Mouse (Mus musculus) heart, postnatal 14 days (tissue): ENCODE measurements at regions not wholly inside any gene's neighbourhood (a gene's known extent, or its start where the extent isn't known, plus 50 kb on each side); places are given as distances from the start of the nearest gene placed in this dataset.

Experiments used
- DNase-seq, 2 experiments: peaks; one replicate each; pipeline ENCODE4 v3.0.0; 2021 to 2022
- intact Hi-C: fragments of 180-260 bp; cut with DNase I; formaldehyde crosslinking; loops from one replicate; pipeline ENCODE4 v1.15.1; 2025

- intact Hi-C loops = no loop called here
- no peak for DNase-seq
Observed at GRCm38 (mm10) chr14:102048485-102048884, 318.7 kb downstream of the Lmo7 start.

GRCm38 (mm10) chr14:102038145-102038544 is 308.4 kb downstream of the Lmo7 start:
- intact Hi-C loops = no loop called here

GRCm38 (mm10) chr14:102037487-102037886 is 307.7 kb downstream of the Lmo7 start:
- intact Hi-C loops = no loop called here
- DNase-seq = no peak

More at GRCm38 (mm10) chr14:102038145-102038544, 308.4 kb downstream of the Lmo7 start:
- no peak for DNase-seq

GRCm38 (mm10) chr14:102031047-102031903 is 301.5 kb downstream of the Lmo7 start:
- intact Hi-C loops = no loop called here
- DNase-seq = no peak

GRCm38 (mm10) chr14:102024646-102025045 is 294.9 kb downstream of the Lmo7 start:
- DNase-seq = no peak
- intact Hi-C loops = no loop called here

- intact Hi-C loops = no loop called here
- peak; percentile 42 to 45 for DNase-seq
Observed at GRCm38 (mm10) chr14:102020161-102020605, 290.4 kb downstream of the Lmo7 start.

GRCm38 (mm10) chr14:102019320-102019719 is 289.6 kb downstream of the Lmo7 start:
- intact Hi-C loops = no loop called here
- no peak for DNase-seq

GRCm38 (mm10) chr14:102016572-102016971 is 286.8 kb downstream of the Lmo7 start:
- intact Hi-C loops = no loop called here
- no peak for DNase-seq

GRCm38 (mm10) chr14:102014976-102015603 is 285.3 kb downstream of the Lmo7 start:
- intact Hi-C loops = no loop called here
- DNase-seq = peak in 1 of 2 experiments; percentile 10

GRCm38 (mm10) chr14:102013238-102013637 is 283.5 kb downstream of the Lmo7 start:
- intact Hi-C loops = no loop called here
- no peak for DNase-seq

GRCm38 (mm10) chr14:101997535-101997934 is 267.8 kb downstream of the Lmo7 start:
- intact Hi-C loops = no loop called here
- no peak for DNase-seq

GRCm38 (mm10) chr14:101984401-101984800 is 254.6 kb downstream of the Lmo7 start:
- no peak for DNase-seq
- intact Hi-C loops = no loop called here
